Mouse (Mus musculus): ENCODE data around the gene Apopt1.
"Not testable (repeated sequence)": the region's sequence is repeated elsewhere in the genome, so short reads cannot be mapped to it uniquely, and the experiment has no call there.

Apopt1 gene

GRCm38 (mm10) chr12:111705186-111705973 lies 7.7 kb upstream of the Apopt1 start:
- no peak for DNase-seq (ENCODE audit: extremely low spot score, low read depth, low spot score)

DNA sequence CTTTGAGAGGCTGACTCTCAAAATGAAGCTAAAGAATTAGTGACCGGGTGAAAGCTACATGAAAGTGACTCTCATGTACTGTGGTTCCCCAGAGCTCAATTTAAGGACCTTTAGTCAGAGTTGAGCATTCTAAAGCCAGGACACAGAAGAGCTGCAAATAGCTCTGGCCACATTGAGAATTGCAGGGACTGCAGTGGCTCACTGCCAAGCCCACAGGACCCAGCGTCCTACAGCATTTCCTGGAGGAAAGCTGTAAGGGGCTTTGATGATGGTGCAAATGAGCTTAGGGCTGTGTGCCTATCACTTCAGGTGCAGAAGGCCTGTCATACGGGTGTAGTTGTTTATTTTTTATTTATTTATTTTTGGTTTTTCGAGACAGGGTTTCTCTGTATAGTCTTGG lies 4.9 kb upstream of the Apopt1 start:
- no peak for DNase-seq (ENCODE audit: extremely low spot score, low read depth, low spot score)

DNA sequence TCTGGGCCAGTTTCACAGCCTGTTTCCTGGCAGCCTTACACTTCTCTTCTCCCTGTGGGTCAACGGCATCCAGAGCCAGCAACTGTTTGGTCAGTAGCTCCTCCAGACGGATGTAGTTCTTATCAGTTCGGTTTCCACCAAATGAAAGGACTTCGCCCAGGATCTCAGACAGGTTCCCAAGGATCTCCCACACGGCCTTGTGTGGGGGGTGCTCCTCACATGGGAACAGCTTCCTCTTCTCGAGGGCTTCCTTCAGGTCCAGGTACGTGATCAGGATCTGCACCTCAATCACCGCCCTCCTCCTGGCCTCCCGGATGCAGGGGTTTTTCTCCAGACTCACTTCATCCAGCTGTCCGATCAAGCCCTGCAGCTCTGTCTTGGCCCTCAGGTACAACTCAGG lies 3.0 kb upstream of the Apopt1 start:
- DNase-seq (ENCODE audit: extremely low spot score, low read depth, low spot score): no peak

GRCm38 (mm10) chr12:111712476-111712875 lies 585 bp upstream of the Apopt1 start:
- DNase-seq (ENCODE audit: extremely low spot score, low read depth, low spot score): no peak

- DNase-seq (ENCODE audit: extremely low spot score, low read depth, low spot score): not testable (repeated sequence)
Measured at GRCm38 (mm10) chr12:111713880-111714279, 819 bp downstream of the Apopt1 start.

GRCm38 (mm10) chr12:111716505-111716904 lies 3.4 kb downstream of the Apopt1 start:
- DNase-seq (ENCODE audit: extremely low spot score, low read depth, low spot score): no peak

- no peak for DNase-seq (ENCODE audit: extremely low spot score, low read depth, low spot score)
Measured at GRCm38 (mm10) chr12:111718656-111719055, 5.6 kb downstream of the Apopt1 start.

- no peak for DNase-seq (ENCODE audit: extremely low spot score, low read depth, low spot score)
Measured at GRCm38 (mm10) chr12:111720222-111720621, 7.2 kb downstream of the Apopt1 start.

DNA sequence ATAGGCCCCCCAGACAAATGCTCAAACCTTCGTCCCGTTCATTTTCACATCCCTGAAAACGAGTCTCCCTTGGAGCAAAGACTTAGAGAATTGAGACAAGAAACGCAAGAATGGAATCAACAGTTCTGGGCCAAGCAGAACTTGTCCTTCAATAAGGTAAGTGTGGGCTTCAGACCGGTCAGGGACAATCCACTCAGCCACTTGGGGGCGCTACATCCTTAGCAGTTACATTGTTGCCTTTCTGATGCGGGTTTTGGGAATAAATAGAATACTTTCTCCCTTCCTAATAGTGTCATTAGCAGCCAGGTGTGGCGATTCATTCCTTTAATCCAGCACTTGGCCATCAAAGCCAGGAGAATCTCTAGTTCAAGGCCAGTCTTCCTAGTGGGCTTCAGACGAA lies 9.6 kb downstream of the Apopt1 start:
- DNase-seq (ENCODE audit: extremely low spot score, low read depth, low spot score): no peak

GRCm38 (mm10) chr12:111724638-111725337 lies 11.7 kb downstream of the Apopt1 start:
- DNase-seq (ENCODE audit: extremely low spot score, low read depth, low spot score): no peak

DNA sequence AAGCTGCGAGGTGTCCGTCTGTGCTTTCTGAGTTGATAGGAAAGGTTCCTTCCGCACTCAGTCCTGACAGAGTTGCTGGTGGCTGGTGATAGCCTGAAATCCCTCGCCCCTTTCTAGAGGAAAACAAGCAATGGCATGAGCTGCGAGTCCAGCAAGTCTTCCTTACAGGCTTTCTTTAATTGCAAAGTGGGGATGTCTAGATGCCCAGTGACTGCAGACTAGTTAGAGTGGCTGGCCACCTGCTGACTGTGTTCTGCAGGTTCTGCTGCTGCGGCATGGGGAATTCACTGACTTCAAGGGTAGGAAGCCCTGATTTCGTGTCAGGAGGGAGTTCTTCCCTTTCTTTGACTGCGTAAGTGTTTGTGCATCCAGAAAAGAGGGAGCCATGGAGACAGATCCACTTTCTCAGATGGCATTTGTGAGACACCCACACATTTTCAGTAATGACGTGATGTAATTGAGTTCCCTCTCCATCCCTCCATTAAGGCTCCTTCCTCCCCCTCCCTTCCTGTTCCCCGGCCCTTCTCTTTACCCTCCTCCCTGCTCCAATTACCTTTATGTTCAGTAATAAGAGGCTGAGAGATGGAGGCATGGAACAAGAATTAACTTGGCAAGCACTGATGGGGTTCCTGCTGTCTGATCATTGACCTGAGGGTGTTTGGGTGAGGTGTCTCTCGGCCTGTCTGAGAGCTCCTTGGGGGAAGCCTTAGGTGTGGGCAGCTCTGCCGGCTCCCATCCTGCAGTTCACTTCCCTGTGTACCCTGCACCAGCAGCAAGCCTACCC lies 12.5 kb downstream of the Apopt1 start:
- no peak for DNase-seq (ENCODE audit: extremely low spot score, low read depth, low spot score)

DNA sequence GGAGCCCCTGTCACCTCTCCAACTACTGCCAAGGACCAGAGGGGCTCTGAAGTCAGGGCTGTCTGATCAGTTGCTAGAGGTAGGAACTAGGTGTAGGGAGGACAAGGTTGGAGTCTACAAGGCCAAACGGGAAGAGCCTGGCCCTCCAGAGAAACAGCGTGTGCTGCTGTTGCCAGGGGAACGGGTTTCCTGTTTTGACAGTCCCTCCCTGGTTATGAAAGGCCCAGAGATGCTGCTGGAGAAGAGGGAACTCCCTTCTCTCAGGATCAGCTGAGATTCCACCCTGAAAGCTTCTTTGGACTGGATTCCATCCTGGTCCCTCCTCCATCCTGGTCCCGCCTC lies 13.0 kb downstream of the Apopt1 start:
- DNase-seq (ENCODE audit: extremely low spot score, low read depth, low spot score): no peak

DNA sequence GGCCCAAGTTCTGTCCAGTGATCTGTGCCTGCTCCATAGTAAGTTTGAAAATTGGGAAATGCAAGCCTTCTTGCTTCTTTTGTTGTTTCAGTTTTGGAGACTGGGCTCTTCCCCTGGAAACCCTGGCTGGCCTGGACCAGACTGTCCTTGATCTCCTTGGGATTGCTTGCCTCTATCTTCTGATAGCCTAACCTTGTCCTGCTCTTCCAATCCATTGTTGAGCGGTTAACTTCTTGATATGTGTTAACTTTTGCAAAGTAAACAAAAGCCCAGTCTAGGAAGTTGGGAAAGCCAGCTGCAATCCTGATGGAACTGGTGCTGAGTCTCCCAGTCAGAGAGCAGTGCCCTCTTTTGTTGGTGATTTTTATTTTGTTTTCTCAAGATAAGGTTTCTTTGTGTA lies 14.9 kb downstream of the Apopt1 start:
- DNase-seq (ENCODE audit: extremely low spot score, low read depth, low spot score): no peak

DNA sequence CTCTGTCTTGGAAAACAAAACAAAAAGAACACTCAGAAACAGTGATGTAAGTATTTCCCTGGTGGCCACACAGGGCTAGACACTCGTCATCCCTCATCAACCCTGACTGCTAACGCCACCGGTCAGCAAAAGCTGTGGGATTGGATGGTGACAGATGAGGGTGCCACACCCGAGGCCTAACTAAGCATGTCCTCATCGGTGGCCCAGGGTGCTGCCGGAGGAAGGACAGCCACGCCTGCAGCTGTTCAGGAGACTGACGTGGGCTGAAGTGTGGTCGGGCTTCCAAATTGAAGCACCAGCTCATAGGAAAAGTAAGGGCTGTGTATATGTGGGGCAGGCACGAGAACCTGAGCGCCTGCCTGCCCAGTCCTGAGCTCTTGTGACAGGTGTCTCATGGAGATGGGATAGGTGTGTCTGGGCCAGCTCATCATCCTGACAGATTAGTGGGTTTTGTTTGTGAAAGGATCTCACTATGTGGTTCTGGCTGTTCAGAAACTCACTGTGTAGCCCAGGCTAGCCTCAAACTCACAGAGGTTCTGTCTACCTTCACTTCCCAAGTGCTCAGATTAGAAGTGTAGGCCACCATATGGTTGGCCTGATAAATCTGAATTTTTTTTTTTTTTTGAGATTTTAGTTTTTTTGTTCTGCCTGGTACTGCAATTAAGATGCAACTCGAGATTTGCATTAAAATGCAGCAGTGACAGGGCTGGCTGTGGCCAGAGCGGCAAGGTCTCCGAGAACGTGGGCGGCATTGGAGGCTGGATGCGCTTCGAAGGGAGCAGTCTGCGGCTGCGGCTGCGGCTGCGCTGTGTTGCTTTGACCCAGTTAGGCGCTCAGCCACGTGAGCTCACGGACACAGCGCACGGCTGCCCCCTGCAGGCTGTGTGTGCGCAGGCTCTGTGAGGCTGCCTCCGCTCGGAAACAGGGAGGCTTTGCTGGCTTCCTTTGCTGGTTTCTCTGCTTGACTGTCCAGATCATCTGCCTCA lies 19.1 kb downstream of the Apopt1 start:
- peak; percentile 53 for DNase-seq (ENCODE audit: extremely low spot score, low read depth, low spot score)

- no peak for DNase-seq (ENCODE audit: extremely low spot score, low read depth, low spot score)
Measured at GRCm38 (mm10) chr12:111732921-111733320, 19.9 kb downstream of the Apopt1 start.

- DNase-seq (ENCODE audit: extremely low spot score, low read depth, low spot score): no peak
Measured at GRCm38 (mm10) chr12:111734912-111735311, 21.9 kb downstream of the Apopt1 start.

GRCm38 (mm10) chr12:111736676-111737075 lies 23.6 kb downstream of the Apopt1 start:
- not testable (repeated sequence) for DNase-seq (ENCODE audit: extremely low spot score, low read depth, low spot score)

GRCm38 (mm10) chr12:111737370-111737769 lies 24.3 kb downstream of the Apopt1 start:
- no peak for DNase-seq (ENCODE audit: extremely low spot score, low read depth, low spot score)

DNA sequence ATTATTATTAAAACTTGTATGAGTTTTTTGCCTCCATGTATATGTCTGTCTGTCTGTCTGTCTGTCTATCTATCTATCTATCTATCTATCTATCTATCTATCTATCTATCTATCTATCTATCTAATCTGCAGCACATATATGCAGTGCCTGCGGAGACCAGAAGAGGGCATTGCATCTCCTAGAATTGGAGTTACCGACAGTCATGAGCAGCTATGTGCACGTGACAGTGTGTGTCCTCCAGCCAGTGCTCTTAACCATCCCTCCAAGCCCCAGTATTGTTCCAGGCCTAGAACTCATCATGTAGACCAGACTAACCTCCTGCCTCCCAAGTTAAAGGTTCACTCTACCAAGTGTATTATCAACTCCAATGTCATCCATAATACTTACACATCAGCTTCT lies 25.7 kb downstream of the Apopt1 start:
- no peak for DNase-seq (ENCODE audit: extremely low spot score, low read depth, low spot score)

GRCm38 (mm10) chr12:111741338-111741737 lies 28.3 kb downstream of the Apopt1 start:
- DNase-seq (ENCODE audit: extremely low spot score, low read depth, low spot score): no peak

GRCm38 (mm10) chr12:111743419-111743818 lies 30.4 kb downstream of the Apopt1 start:
- no peak for DNase-seq (ENCODE audit: extremely low spot score, low read depth, low spot score)

Measured in hindlimb bud, embryonic 11.5 days (tissue).